Mouse (Mus musculus) MEL (cell line): ENCODE data around the gene Ces2g.

Experiments used
- CHD1 ChIP-seq: IDR thresholded peaks from 2 replicates; pipeline ENCODE4 v1.6.1; 2012; ENCODE audit warnings: low read depth, mild to moderate bottlenecking, inconsistent platforms, low read length, improper control_type of control experiment
- CTCF ChIP-seq, 3 experiments: IDR thresholded peaks in 2 of 3; conservative IDR thresholded peaks in 1 of 3; 2 replicates each; pipeline ENCODE4 v1.5.1; 2011 to 2012; ENCODE audit warnings: low read length in 3 of 3, low read depth in 2 of 3, mild to moderate bottlenecking in 2 of 3, improper control_type of control experiment in 1 of 3, inconsistent platforms in 1 of 3, mixed read lengths in 1 of 3, moderate library complexity in 1 of 3; ENCODE audit not compliant: control insufficient read depth in 1 of 3, insufficient read depth in 1 of 3, poor library complexity in 1 of 3, severe bottlenecking in 1 of 3
- ELF1 ChIP-seq: IDR thresholded peaks from 2 replicates; pipeline ENCODE4 v1.6.1; 2014; ENCODE audit warnings: low read depth, mild to moderate bottlenecking, inconsistent platforms, low read length, improper control_type of control experiment, moderate library complexity
- EP300 ChIP-seq, 2 experiments: IDR thresholded peaks; 2 replicates each; pipeline ENCODE4 v1.6.1; 2011; ENCODE audit warnings: improper control_type of control experiment in 2 of 2, low read length in 2 of 2, low read depth in 1 of 2, mild to moderate bottlenecking in 1 of 2
- GATA1 ChIP-seq: IDR thresholded peaks from 2 replicates; pipeline ENCODE4 v1.6.1; 2011; ENCODE audit warnings: low read depth, low read length, improper control_type of control experiment
- HCFC1 ChIP-seq: IDR thresholded peaks from 2 replicates; pipeline ENCODE4 v1.6.1; 2012; ENCODE audit warnings: low read depth, mild to moderate bottlenecking, inconsistent platforms, low read length, improper control_type of control experiment, moderate library complexity
- MAFK ChIP-seq: IDR thresholded peaks from 2 replicates; pipeline ENCODE4 v1.6.1; 2011; ENCODE audit warnings: low read depth, mild to moderate bottlenecking, low read length, improper control_type of control experiment, borderline replicate concordance
- POLR2A ChIP-seq, 2 experiments: IDR thresholded peaks; 2 replicates each; pipeline ENCODE4 v1.6.1; 2011 to 2012; ENCODE audit warnings: low read length in 2 of 2, mild to moderate bottlenecking in 2 of 2, control low read depth in 1 of 2, improper control_type of control experiment in 1 of 2, low read depth in 1 of 2, moderate library complexity in 1 of 2; ENCODE audit not compliant: control insufficient read depth in 1 of 2, insufficient read depth in 1 of 2, poor library complexity in 1 of 2
- POLR2AphosphoS2 ChIP-seq: IDR thresholded peaks from 2 replicates; pipeline ENCODE4 v1.6.1; 2011; ENCODE audit warnings: low read length, improper control_type of control experiment
- RAD21 ChIP-seq: IDR thresholded peaks from 2 replicates; pipeline ENCODE4 v1.6.1; 2011; ENCODE audit warnings: mild to moderate bottlenecking, low read depth, low read length, improper control_type of control experiment
- RCOR1 ChIP-seq: IDR thresholded peaks from 2 replicates; pipeline ENCODE4 v1.6.1; 2012; ENCODE audit warnings: low read depth, mild to moderate bottlenecking, inconsistent platforms, low read length, improper control_type of control experiment
- TCF12 ChIP-seq: IDR thresholded peaks from 2 replicates; pipeline ENCODE4 v1.6.1; 2014; ENCODE audit warnings: low read depth, mild to moderate bottlenecking, inconsistent platforms, low read length, improper control_type of control experiment, moderate library complexity
- USF1 ChIP-seq: IDR thresholded peaks from 2 replicates; pipeline ENCODE4 v1.6.1; 2014; ENCODE audit warnings: low read depth, mild to moderate bottlenecking, inconsistent platforms, low read length, improper control_type of control experiment, moderate library complexity
- ZKSCAN1 ChIP-seq: IDR thresholded peaks from 2 replicates; pipeline ENCODE4 v1.6.1; 2012; ENCODE audit warnings: low read depth, mild to moderate bottlenecking, inconsistent platforms, low read length, improper control_type of control experiment, moderate library complexity

DNA sequence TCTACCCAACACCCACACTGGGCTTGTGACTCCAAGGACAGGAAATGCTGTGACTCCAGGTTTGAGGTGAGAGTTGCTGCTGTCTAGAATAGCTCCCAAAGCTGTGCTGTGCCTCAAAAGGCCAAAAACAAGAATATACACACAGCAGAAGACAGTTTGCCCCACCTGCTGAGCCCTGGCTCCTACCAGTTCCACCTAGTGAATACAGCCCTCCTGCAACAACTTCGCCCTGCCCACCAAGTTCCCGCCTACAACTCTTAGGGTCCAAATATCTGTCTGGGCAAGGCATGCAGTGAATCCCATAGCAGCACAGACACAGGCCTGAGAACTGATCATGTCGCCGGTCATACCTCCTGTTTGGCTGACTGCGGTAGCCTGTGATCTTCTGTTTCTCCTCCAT, 22.6 kb downstream of the Ces2g start:
- no peak for TF ChIP-seq POLR2A (IDR thresholded peaks at IDR 0.05; ENCODE audit: control insufficient read depth in 1 of 2, insufficient read depth in 1 of 2, low read depth in 1 of 2, low read length in 2 of 2, poor library complexity in 1 of 2)
- no peak for TF ChIP-seq RAD21
- TF ChIP-seq POLR2AphosphoS2: no peak
- no peak for TF ChIP-seq MAFK
- no peak for TF ChIP-seq RCOR1
- no peak for TF ChIP-seq ZKSCAN1
- TF ChIP-seq USF1: no peak
- no peak for TF ChIP-seq TCF12
- no peak for TF ChIP-seq ELF1
- TF ChIP-seq CTCF (IDR thresholded peaks at IDR 0.05 in 2 of 3, conservative IDR thresholded peaks at IDR 0.05 in 1 of 3; ENCODE audit: control insufficient read depth in 1 of 3, insufficient read depth in 1 of 3, low read depth in 2 of 3, low read length in 3 of 3, poor library complexity in 1 of 3, severe bottlenecking in 1 of 3): no peak
- no peak for TF ChIP-seq CHD1
- TF ChIP-seq GATA1: no peak
- TF ChIP-seq EP300 (IDR thresholded peaks at IDR 0.05; ENCODE audit: low read depth in 1 of 2, low read length in 2 of 2): no peak
- no peak for TF ChIP-seq HCFC1
